Mouse (Mus musculus) liver, embryonic 11.5 days (tissue): ENCODE measurements around the gene Tepp. TPM values are rescaled to one million over a fixed set of nuclear protein-coding genes. Genes with fewer than 3 reads are reported as not detected.
A peak's percentile ranks its signal among the peaks of the same experiment; 100 is the strongest.

ENCODE experiments used
- ATAC-seq: fragments of 200-750 bp; cut with Nextera tagmentation; replicated peaks from 2 replicates; pipeline ENCODE4 v1.8.0; 2017; ENCODE audit warnings: moderate number of reproducible peaks, mild to moderate bottlenecking, moderate TSS enrichment, moderate library complexity; ENCODE audit not compliant: low FRiP score
- DNase-seq: peaks from one replicate; pipeline ENCODE4 v3.0.0-alpha.2; 2017; ENCODE audit warnings: low spot score
- H3K27ac ChIP-seq: fragments of 300-500 bp; sonication (generic); 2 replicates; pipeline ENCODE4 v1.5.1; 2014; ENCODE audit warnings: mild to moderate bottlenecking, low read depth, low read length, control low read depth
- H3K27me3 ChIP-seq: fragments of 300-500 bp; sonication (generic); replicated peaks from 2 replicates; pipeline ENCODE4 v1.6.1; 2014; ENCODE audit warnings: low read length, mixed read lengths; ENCODE audit not compliant: control insufficient read depth, insufficient read depth
- H3K36me3 ChIP-seq: fragments of 300-500 bp; sonication (generic); 2 replicates; pipeline ENCODE4 v1.6.1; 2014; ENCODE audit warnings: mild to moderate bottlenecking, low read length, moderate library complexity, mixed read lengths; ENCODE audit not compliant: control insufficient read depth, insufficient read depth
- H3K4me1 ChIP-seq: fragments of 300-500 bp; sonication (generic); replicated peaks from 2 replicates; pipeline ENCODE4 v1.6.1; 2014; ENCODE audit warnings: low read length, mixed read lengths; ENCODE audit not compliant: control insufficient read depth, insufficient read depth
- H3K4me2 ChIP-seq: fragments of 300-500 bp; sonication (generic); 2 replicates; pipeline ENCODE4 v1.6.1; 2014; ENCODE audit warnings: mild to moderate bottlenecking, control low read depth, moderate library complexity
- H3K4me3 ChIP-seq: fragments of 300-500 bp; sonication (generic); 2 replicates; pipeline ENCODE4 v1.5.1; 2014; ENCODE audit warnings: low read depth, low read length, control low read depth
- H3K9ac ChIP-seq: fragments of 300-500 bp; sonication (generic); 2 replicates; pipeline ENCODE4 v1.6.1; 2014; ENCODE audit warnings: low read depth, low read length, control low read depth
- H3K9me3 ChIP-seq: fragments of 300-500 bp; sonication (generic); 2 replicates; pipeline ENCODE4 v1.6.1; 2016; ENCODE audit warnings: low read length, inconsistent platforms, mixed read lengths; ENCODE audit not compliant: control insufficient read depth
- WGBS: fragments of 180-500 bp; shearing (Covaris S2); extraction: QIAGEN DNeasy Blood & Tissue Kit; methylation state at CpG from one replicate; pipeline ENCODE4 v1.1.7; 2014; 5-methylcytosine and 5-hydroxymethylcytosine counted together
- polyA plus RNA-seq: library from polyadenylated mRNA; unstranded; fragments of >200 nt; fragmentation: Nextera tagmentation; extraction: Ambion mirVana; gene quantifications from 2 replicates; pipeline ENCODE4 v1.2.1, GENCODE M21; 2014

The Tepp gene
- polyA plus RNA-seq, 1 experiment from 2014 or later = not detected

DNA sequence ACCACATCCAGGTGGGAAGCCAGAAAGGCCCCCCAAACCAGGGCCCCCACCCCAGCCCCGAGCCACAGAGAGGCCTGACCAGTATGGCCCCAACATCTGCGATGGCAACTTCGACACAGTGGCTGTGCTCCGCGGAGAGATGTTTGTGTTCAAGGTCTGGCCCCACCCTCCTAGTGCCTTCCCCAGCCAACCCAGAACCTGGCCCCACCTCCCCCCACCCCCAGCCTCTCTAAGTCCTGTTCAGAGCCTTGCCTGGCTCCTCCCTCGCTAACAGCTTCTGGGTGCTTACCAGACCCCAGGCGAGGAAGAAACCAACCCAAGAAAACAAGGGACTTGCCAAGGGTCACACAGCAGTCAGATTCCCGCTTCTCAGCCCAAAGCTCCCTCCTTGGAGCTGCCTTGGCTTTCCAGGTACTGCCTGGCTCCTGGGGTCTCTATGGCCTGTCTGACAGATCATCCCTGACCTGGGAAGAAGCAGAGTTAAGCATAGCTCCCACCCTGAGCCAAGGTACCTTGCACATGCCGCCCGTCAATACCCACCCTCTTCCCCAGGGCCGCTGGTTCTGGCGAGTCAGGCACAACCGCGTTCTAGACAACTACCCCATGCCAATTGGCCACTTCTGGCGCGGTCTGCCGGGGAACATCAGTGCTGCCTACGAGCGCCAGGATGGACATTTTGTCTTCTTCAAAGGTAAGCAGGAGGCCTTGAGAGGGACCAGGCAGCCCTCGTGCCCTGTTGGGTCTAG lies 59.4 kb downstream of the Tepp start:
- Histone ChIP-seq H3K9ac (no peak overlapping the region), H3K36me3 (peaks cover 5% of the 10 kb centered on the region), H3K9me3 (no peaks in the 10 kb centered on the region), H3K4me3 (peak overlapping the region; percentile 32), H3K27ac (no peak overlapping the region), H3K4me1 (peaks cover 11% of the 10 kb centered on the region), H3K27me3 (no peaks in the 10 kb centered on the region), H3K4me2 (peak overlapping the region; percentile 56)
- DNase-seq (no peak), ATAC-seq (peak; percentile 63)
- WGBS = 46% methylated on average over 20 of the region's 20 CpGs

GRCm38 (mm10) chr8:95373389-95374002 lies 63.1 kb downstream of the Tepp start:
- 62% methylated on average over 12 of the region's 12 CpGs for WGBS
- Histone ChIP-seq H3K4me1 (peaks cover 9% of the 10 kb centered on the region), H3K4me3 (no peak overlapping the region), H3K27ac (no peak overlapping the region), H3K36me3 (peaks cover 5% of the 10 kb centered on the region), H3K9me3 (no peaks in the 10 kb centered on the region), H3K9ac (no peak overlapping the region), H3K27me3 (no peaks in the 10 kb centered on the region), H3K4me2 (no peak overlapping the region)
- DNase-seq (no peak), ATAC-seq (no peak)

DNA sequence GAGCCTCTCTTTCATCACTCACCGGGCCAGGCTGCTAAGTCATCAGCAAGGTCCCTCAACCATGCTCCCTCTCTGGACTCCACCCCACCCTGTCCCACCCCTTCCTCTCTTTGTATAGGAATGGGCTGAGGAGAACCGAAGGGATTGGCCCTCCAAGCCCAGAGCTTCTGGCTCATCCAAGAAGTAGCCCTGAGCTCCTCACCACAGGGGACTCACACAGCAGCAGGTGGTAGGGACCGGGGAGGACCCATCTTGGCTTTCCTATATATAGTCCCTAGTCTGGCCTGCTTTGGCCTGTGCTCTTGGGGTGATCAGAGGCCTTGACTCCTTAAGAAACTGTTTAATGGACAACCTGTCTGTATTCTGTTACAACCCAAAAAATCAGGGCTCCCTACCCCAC lies 64.1 kb downstream of the Tepp start:
- Histone ChIP-seq H3K27ac (no peak overlapping the region), H3K27me3 (no peaks in the 10 kb centered on the region), H3K4me2 (no peak overlapping the region), H3K9me3 (no peaks in the 10 kb centered on the region), H3K4me1 (peaks cover 6% of the 10 kb centered on the region), H3K36me3 (peaks cover 5% of the 10 kb centered on the region), H3K4me3 (no peak overlapping the region), H3K9ac (no peak overlapping the region)
- WGBS = 65% methylated on average over 3 of the region's 3 CpGs
- ATAC-seq (no peak), DNase-seq (no peak)

DNA sequence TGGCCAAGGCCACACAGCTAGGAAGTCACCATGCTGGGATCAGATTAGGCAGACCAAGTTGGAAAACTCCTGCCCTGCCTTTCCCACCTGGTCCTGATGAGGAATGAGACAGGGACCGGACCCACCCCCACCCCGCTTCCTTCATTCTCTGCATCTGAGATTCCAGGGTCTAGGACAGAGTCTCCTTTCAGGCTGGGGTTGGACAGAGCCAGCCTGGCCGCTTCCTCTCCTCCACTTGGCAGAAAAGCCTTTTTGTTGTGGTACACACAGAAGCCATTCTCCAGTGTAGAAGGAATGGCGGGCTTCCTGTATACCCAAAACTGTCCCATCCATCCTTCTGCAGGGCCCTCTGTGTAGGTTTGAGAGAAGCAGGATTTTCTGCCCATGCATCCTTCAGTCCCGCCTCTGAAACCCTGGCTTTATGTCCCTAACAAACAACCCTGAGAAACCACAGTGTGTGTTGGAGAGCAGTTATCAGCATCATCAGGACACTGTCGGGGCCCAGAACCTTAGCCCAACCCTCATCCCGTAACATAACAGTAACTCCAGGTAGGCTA lies 65.1 kb downstream of the Tepp start:
- Histone ChIP-seq H3K9ac (no peak overlapping the region), H3K36me3 (peaks cover 3% of the 10 kb centered on the region; the same call in 1 of the 2 replicates), H3K4me3 (no peak overlapping the region), H3K4me2 (no peak overlapping the region), H3K27ac (no peak overlapping the region), H3K4me1 (peaks cover 2% of the 10 kb centered on the region; the same call in 1 of the 2 replicates), H3K9me3 (no peaks in the 10 kb centered on the region), H3K27me3 (no peaks in the 10 kb centered on the region)
- 70% methylated on average over 7 of the region's 7 CpGs for WGBS
- no peak for ATAC-seq
- no peak for DNase-seq

Other genes with a start within 250 kb of the Tepp start
- 25.1 and 26.6 TPM in 2 replicates for gene Katnb1, start 229.4 kb upstream of the Tepp start, polyA plus RNA-seq
- 7.8 and 8.1 TPM in 2 replicates for gene Kifc3, start 107.8 kb upstream of the Tepp start, polyA plus RNA-seq
- gene Cngb1, start 4.0 kb upstream of the Tepp start, polyA plus RNA-seq = 0.36 TPM in 1 of 2 replicates, not detected in the other
- 3.3 and 3.4 TPM in 2 replicates for gene Zfp319, start 21.4 kb downstream of the Tepp start, polyA plus RNA-seq
- gene Usb1, start 21.7 kb downstream of the Tepp start, polyA plus RNA-seq = 23.5 and 25.3 TPM in 2 replicates
- 4.4 and 5.4 TPM in 2 replicates for gene Mmp15, start 41.7 kb downstream of the Tepp start, polyA plus RNA-seq
- gene Cfap20, start 124.3 kb downstream of the Tepp start, polyA plus RNA-seq = 78.7 and 82.2 TPM in 2 replicates
- gene Csnk2a2, start 179.5 kb downstream of the Tepp start, polyA plus RNA-seq = 13.0 and 15.4 TPM in 2 replicates
- not detected in 2 replicates for gene Ccdc113, start 223.5 kb downstream of the Tepp start, polyA plus RNA-seq